Mouse (Mus musculus) spleen, postnatal 14 days (tissue): ENCODE results near the gene Trim13.
A peak's percentile ranks its signal among the peaks of the same experiment; 100 is the strongest.

Source experiments
- DNase-seq, 2 experiments: peaks; one replicate each; pipeline ENCODE4 v3.0.0; 2021 to 2022; ENCODE audit warnings: low spot score in 2 of 2

The Trim13 gene

GRCm38 (mm10) chr14:61613319-61613718, 15.3 kb downstream of the Trim13 start:
- no peak for DNase-seq

GRCm38 (mm10) chr14:61620371-61620770, 22.3 kb downstream of the Trim13 start:
- DNase-seq, result no peak

- no peak for DNase-seq
Observed at GRCm38 (mm10) chr14:61635969-61636368, 37.9 kb downstream of the Trim13 start.

- DNase-seq, result no peak
Observed at GRCm38 (mm10) chr14:61642668-61643067, 44.6 kb downstream of the Trim13 start.

GRCm38 (mm10) chr14:61645547-61645946, 47.5 kb downstream of the Trim13 start:
- no peak for DNase-seq

- peak; percentile 18 to 41 for DNase-seq
Observed at GRCm38 (mm10) chr14:61647182-61647880, 49.3 kb downstream of the Trim13 start.

GRCm38 (mm10) chr14:61647881-61648684, 50.0 kb downstream of the Trim13 start:
- peak; percentile 44 to 60 for DNase-seq

- peak; percentile 92 to 94 for DNase-seq
Observed at GRCm38 (mm10) chr14:61648685-61649504, 50.8 kb downstream of the Trim13 start.

GRCm38 (mm10) chr14:61650291-61650960, 52.4 kb downstream of the Trim13 start:
- no peak for DNase-seq
